Mouse (Mus musculus): ENCODE data around the gene Myom1.

DNA sequence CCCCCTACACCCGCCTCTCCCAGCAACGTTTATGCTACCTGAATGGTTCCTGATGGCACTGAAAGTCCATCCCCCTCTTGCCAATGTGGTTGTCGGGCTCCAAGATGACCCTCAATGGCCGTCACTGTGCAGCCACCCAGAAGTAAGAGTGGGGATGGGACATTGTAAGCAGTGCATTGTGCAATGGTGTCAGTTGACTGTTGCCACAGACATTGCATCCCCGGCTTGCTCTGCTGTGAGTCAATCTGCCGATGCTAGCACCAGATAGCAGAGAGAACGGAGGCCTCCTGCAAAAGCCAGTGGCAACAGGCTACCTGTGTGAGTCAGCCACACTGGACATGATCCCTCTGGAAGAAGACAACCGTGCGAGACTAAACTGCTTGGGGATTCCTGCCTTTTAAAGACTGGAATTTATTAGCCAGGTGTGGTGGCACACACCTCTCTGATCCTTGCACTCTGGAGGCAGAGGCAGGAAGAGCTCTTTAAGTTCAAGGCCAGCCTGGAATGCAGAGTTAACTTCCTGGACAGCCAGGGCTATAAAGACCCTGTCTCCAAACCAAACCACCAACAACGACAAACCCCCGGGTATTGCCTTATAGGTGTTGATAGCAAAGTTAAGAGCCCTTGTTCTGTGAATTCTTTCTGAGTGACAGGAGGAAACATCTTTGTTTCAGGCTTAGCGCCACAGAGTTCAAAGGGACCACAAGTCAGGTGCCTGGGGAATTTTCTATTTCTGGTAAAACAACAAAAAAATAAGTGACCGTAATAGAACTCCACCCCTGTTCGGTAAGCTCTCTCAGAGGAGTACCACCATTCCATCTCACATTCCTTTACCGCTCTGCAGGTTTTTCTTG, 16.7 kb upstream of the Myom1 start:
- no peak for TF ChIP-seq POLR2A (IDR thresholded peaks at IDR 0.05; ENCODE audit: control insufficient read depth, low read depth, low read length)
- no peak for TF ChIP-seq CTCF (IDR thresholded peaks at IDR 0.05; ENCODE audit: control insufficient read depth, insufficient read depth, insufficient replicate concordance, low read depth, low read length)
